Mouse (Mus musculus) liver, postnatal 0 days (tissue): Measurements from ENCODE around the gene Kcnj1. TPM values are rescaled to one million over a fixed set of nuclear protein-coding genes. Genes with fewer than 3 reads are reported as not detected.

ENCODE experiments used
- ATAC-seq: fragments of 200-750 bp; cut with Nextera tagmentation; 2 replicates; pipeline ENCODE4 v1.8.0; 2017; ENCODE audit warnings: mild to moderate bottlenecking, moderate library complexity
- DNase-seq: peaks from one replicate; pipeline ENCODE4 v3.0.0-alpha.2; 2016
- H3K27ac ChIP-seq: fragments of 300-500 bp; sonication (generic); 2 replicates; pipeline ENCODE4 v1.5.1; 2014; ENCODE audit warnings: antibody characterized with exemption, moderate library complexity, mild to moderate bottlenecking, low read depth
- H3K27me3 ChIP-seq: fragments of 300-500 bp; sonication (generic); 2 replicates; pipeline ENCODE4 v1.6.1; 2014; ENCODE audit warnings: low read length, control low read depth, mixed read lengths; ENCODE audit not compliant: insufficient read depth
- H3K36me3 ChIP-seq: fragments of 300-500 bp; sonication (generic); replicated peaks from 2 replicates; pipeline ENCODE4 v1.6.1; 2014; ENCODE audit warnings: mild to moderate bottlenecking, control low read depth, low read length, moderate library complexity, mixed read lengths; ENCODE audit not compliant: insufficient read depth
- H3K4me1 ChIP-seq: fragments of 300-500 bp; sonication (generic); 2 replicates; pipeline ENCODE4 v1.6.1; 2014; ENCODE audit warnings: antibody characterized with exemption, mild to moderate bottlenecking, control low read depth; ENCODE audit not compliant: insufficient read depth
- H3K4me2 ChIP-seq: fragments of 300-500 bp; sonication (generic); 2 replicates; pipeline ENCODE4 v1.6.1; 2014; ENCODE audit warnings: low read depth, mild to moderate bottlenecking, low read length, moderate library complexity, mixed read lengths
- H3K4me3 ChIP-seq: fragments of 300-500 bp; sonication (generic); 2 replicates; pipeline ENCODE4 v1.5.1; 2014; ENCODE audit warnings: low read depth, low read length
- H3K9ac ChIP-seq: fragments of 300-500 bp; sonication (generic); replicated peaks from 2 replicates; pipeline ENCODE4 v1.6.1; 2014; ENCODE audit warnings: mild to moderate bottlenecking, moderate library complexity
- H3K9me3 ChIP-seq: fragments of 300-500 bp; sonication (generic); 2 replicates; pipeline ENCODE4 v1.6.1; 2016; ENCODE audit warnings: mild to moderate bottlenecking, control low read depth, low read length, mixed read lengths
- CTCF ChIP-seq: sonication (generic); IDR thresholded peaks from 2 replicates; pipeline ENCODE4 v1.5.1; 2016; ENCODE audit warnings: antibody characterized with exemption, low read depth
- EP300 ChIP-seq: IDR thresholded peaks from 2 replicates; pipeline ENCODE4 v1.6.1; 2016; ENCODE audit warnings: antibody characterized with exemption, low read depth, mild to moderate bottlenecking
- WGBS: fragments of 180-500 bp; shearing (Covaris S2); extraction: QIAGEN DNeasy Blood & Tissue Kit; methylation state at CpG from one replicate; pipeline ENCODE4 v1.1.7; 2014; ENCODE audit not compliant: insufficient replicate concordance; 5-methylcytosine and 5-hydroxymethylcytosine counted together
- polyA plus RNA-seq: library from polyadenylated mRNA; unstranded; fragments of >200 nt; fragmentation: Nextera tagmentation; extraction: Ambion mirVana; gene quantifications from 2 replicates; pipeline ENCODE4 v1.2.1, GENCODE M21; 2015

Kcnj1 gene
- not detected in 2 replicates for polyA plus RNA-seq

- H3K4me2 ChIP-seq: no peak within 1 kb of the TSS
- H3K4me1 ChIP-seq: no peaks in the 10 kb centered on the region
- H3K36me3 ChIP-seq: no peaks in the 10 kb centered on the region
- no peak within 1 kb of the TSS for H3K27ac ChIP-seq
- DNase-seq (no peak), ATAC-seq (no peak)
- no peaks in the 10 kb centered on the region for H3K9me3 ChIP-seq
- H3K4me3 ChIP-seq: no peak within 1 kb of the TSS
- TF ChIP-seq EP300: no peak
- no peak for TF ChIP-seq CTCF
- H3K27me3 ChIP-seq: no peaks in the 10 kb centered on the region
- H3K9ac ChIP-seq: no peak within 1 kb of the TSS
- WGBS: 78% methylated on average over 6 of the region's 6 CpGs
Measured at GRCm38 (mm10) chr9:32372202-32372601, at the start of gene Kcnj1. Gene Kcnj1, plus strand, starts transcription at chr9:32372493.

- WGBS: 61% methylated on average over 7 of the region's 7 CpGs
- Histone ChIP-seq H3K9me3 (no peaks in the 10 kb centered on the region), H3K27ac (no peak overlapping the region), H3K27me3 (no peaks in the 10 kb centered on the region), H3K9ac (no peak overlapping the region), H3K4me2 (no peak overlapping the region), H3K4me3 (no peak overlapping the region), H3K4me1 (no peaks in the 10 kb centered on the region), H3K36me3 (no peaks in the 10 kb centered on the region)
- DNase-seq (no peak), ATAC-seq (no peak)
- TF ChIP-seq CTCF: no peak
- no peak for TF ChIP-seq EP300
Measured at GRCm38 (mm10) chr9:32323610-32324009, 48.7 kb upstream of the Kcnj1 start.

GRCm38 (mm10) chr9:32328777-32329176 lies 43.5 kb upstream of the Kcnj1 start:
- H3K27me3 ChIP-seq: no peaks in the 10 kb centered on the region
- no peak overlapping the region for H3K9ac ChIP-seq
- H3K4me2 ChIP-seq: no peak overlapping the region
- H3K4me3 ChIP-seq: no peak overlapping the region
- ATAC-seq (no peak), DNase-seq (no peak)
- H3K9me3 ChIP-seq: no peaks in the 10 kb centered on the region
- H3K27ac ChIP-seq: no peak overlapping the region
- no peak for TF ChIP-seq EP300
- no peak for TF ChIP-seq CTCF
- no peaks in the 10 kb centered on the region for H3K36me3 ChIP-seq
- H3K4me1 ChIP-seq: no peaks in the 10 kb centered on the region
- 54% methylated on average over 4 of the region's 4 CpGs for WGBS

GRCm38 (mm10) chr9:32331162-32331561 lies 41.1 kb upstream of the Kcnj1 start:
- ATAC-seq: no peak
- no peaks in the 10 kb centered on the region for H3K9me3 ChIP-seq
- 66% methylated on average over 5 of the region's 5 CpGs for WGBS
- H3K4me3 ChIP-seq: no peak overlapping the region
- DNase-seq: no peak
- H3K36me3 ChIP-seq: no peaks in the 10 kb centered on the region
- TF ChIP-seq CTCF (no peak), EP300 (no peak)
- no peaks in the 10 kb centered on the region for H3K27me3 ChIP-seq
- 0 out of 2 replicates have a peak, but pooled peaks cover 3% of the 10 kb centered on the region for H3K4me1 ChIP-seq
- H3K4me2 ChIP-seq: no peak overlapping the region
- no peak overlapping the region for H3K9ac ChIP-seq
- no peak overlapping the region for H3K27ac ChIP-seq

- no peak overlapping the region for H3K4me3 ChIP-seq
- no peak overlapping the region for H3K4me2 ChIP-seq
- no peak overlapping the region for H3K9ac ChIP-seq
- TF ChIP-seq CTCF: no peak
- no peak for TF ChIP-seq EP300
- ATAC-seq (peak; percentile 48), DNase-seq (no peak)
- 0 out of 2 replicates have a peak, but pooled peaks cover 3% of the 10 kb centered on the region for H3K4me1 ChIP-seq
- H3K36me3 ChIP-seq: no peaks in the 10 kb centered on the region
- H3K9me3 ChIP-seq: no peaks in the 10 kb centered on the region
- H3K27ac ChIP-seq: no peak overlapping the region
- H3K27me3 ChIP-seq: no peaks in the 10 kb centered on the region
- WGBS: 68% methylated on average over 13 of the region's 13 CpGs
Measured at GRCm38 (mm10) chr9:32335389-32336150, 36.7 kb upstream of the Kcnj1 start.

- H3K27me3 ChIP-seq: peaks cover 28% of the 10 kb centered on the region
- no peak overlapping the region for H3K9ac ChIP-seq
- ATAC-seq (no peak), DNase-seq (no peak)
- H3K27ac ChIP-seq: no peak overlapping the region
- H3K4me3 ChIP-seq: no peak overlapping the region
- no peak for TF ChIP-seq EP300
- TF ChIP-seq CTCF: no peak
- no peaks in the 10 kb centered on the region for H3K36me3 ChIP-seq
- 36% methylated on average over 5 of the region's 5 CpGs for WGBS
- H3K4me2 ChIP-seq: no peak overlapping the region
- H3K9me3 ChIP-seq: no peaks in the 10 kb centered on the region
- H3K4me1 ChIP-seq: 0 out of 2 replicates have a peak, but pooled peaks cover 2% of the 10 kb centered on the region
Measured at GRCm38 (mm10) chr9:32340831-32341230, 31.5 kb upstream of the Kcnj1 start.
